Mouse (Mus musculus) liver, adult 2 months (tissue): ENCODE measurements around the gene Prickle2.

Experiments used
- CTCF ChIP-seq: fragments of 200-500 bp; IDR thresholded peaks from 2 replicates; pipeline ENCODE4 v1.5.1; 2011; ENCODE audit warnings: low read depth, low read length, control low read depth
- POLR2A ChIP-seq: fragments of 200-500 bp; IDR thresholded peaks from 2 replicates; pipeline ENCODE4 v1.6.1; 2011; ENCODE audit warnings: low read length, control low read depth; ENCODE audit not compliant: insufficient read depth; ENCODE audit errors: extremely low read depth

GRCm38 (mm10) chr6:92407259-92407658, 298.7 kb downstream of the Prickle2 start:
- TF ChIP-seq CTCF, result no peak
- TF ChIP-seq POLR2A, result no peak
